Comparison of ENCODE assay signal across 8 mouse cellular contexts in genomic region chr1:172502145-172503110, GRCm38 (mm10). TPM values are rescaled to one million over a fixed set of nuclear protein-coding genes. Genes with fewer than 3 reads are reported as not detected.
A peak's percentile ranks its signal among the peaks of the same experiment; 100 is the strongest.
DNase-seq lines count a peak whose midpoint lies in the region; ATAC-seq and TF ChIP-seq lines count a peak whose summit lies in the region.

No protein-coding gene starts in this region.

- H3K4me1 ChIP-seq in forebrain, embryonic 13.5 days: peaks cover 51% of the 10 kb centered on the region
- H3K4me1 ChIP-seq in intestine, embryonic 14.5 days (replicated peaks; ENCODE audit: control insufficient read depth, insufficient read depth, low read length): peaks cover 34% of the 10 kb centered on the region
- peaks cover 27% of the 10 kb centered on the region for H3K4me1 ChIP-seq in liver, embryonic 16.5 days (ENCODE audit: control insufficient read depth, low read depth, low read length)
- H3K4me1 ChIP-seq in stomach, postnatal 0 days (replicated peaks; ENCODE audit: control insufficient read depth, insufficient read depth): peaks cover 16% of the 10 kb centered on the region

- peaks cover 38% of the 10 kb centered on the region for H3K27me3 ChIP-seq in forebrain, embryonic 13.5 days
- no peaks in the 10 kb centered on the region for H3K27me3 ChIP-seq in intestine, embryonic 14.5 days (replicated peaks; ENCODE audit: control insufficient read depth, insufficient read depth, low read length)
- peaks cover 4% of the 10 kb centered on the region for H3K27me3 ChIP-seq in liver, embryonic 16.5 days (ENCODE audit: control insufficient read depth, insufficient read depth, low read depth, low read length)
- no peaks in the 10 kb centered on the region for H3K27me3 ChIP-seq in stomach, postnatal 0 days (ENCODE audit: control insufficient read depth, insufficient read depth, low read length)

- no peak overlapping the region for H3K4me3 ChIP-seq in forebrain, embryonic 13.5 days
- H3K4me3 ChIP-seq in intestine, embryonic 14.5 days (ENCODE audit: low read depth, low read length): peak overlapping the region; percentile 67
- H3K4me3 ChIP-seq in liver, embryonic 16.5 days (ENCODE audit: low read depth, low read length): peak overlapping the region; percentile 67
- H3K4me3 ChIP-seq in stomach, postnatal 0 days (ENCODE audit: low read depth, low read length): peak overlapping the region; percentile 73

- no peak overlapping the region for H3K9ac ChIP-seq in forebrain, embryonic 13.5 days
- H3K9ac ChIP-seq in intestine, embryonic 14.5 days (ENCODE audit: low read length): 0 out of 2 replicates have a peak overlapping the region, but pooled peaks have one; percentile 14
- peak overlapping the region; percentile 19; the same call in 1 of the 2 replicates for H3K9ac ChIP-seq in liver, embryonic 16.5 days (ENCODE audit: low read depth, low read length)
- peak overlapping the region; percentile 88 for H3K9ac ChIP-seq in stomach, postnatal 0 days (ENCODE audit: low read length)

- TF ChIP-seq EP300 in stomach, postnatal 0 days (optimal IDR thresholded peaks at IDR 0.05): no peak

- peak; percentile 45 for DNase-seq in embryo, embryonic 10 days (ENCODE audit: low spot score)
- DNase-seq in embryo, embryonic 10.5 days (ENCODE audit: low spot score): no peak
- peak; percentile 70 for DNase-seq in intestine, embryonic 14.5 days (ENCODE audit: low spot score)
- peak; percentile 51 for DNase-seq in stomach, postnatal 0 days (ENCODE audit: low spot score)
- DNase-seq in frontal cortex, postnatal 10 days (ENCODE audit: low spot score in 2 of 2): no peak
- no peak for DNase-seq in layer of hippocampus, postnatal 10 days (ENCODE audit: low spot score in 2 of 2)

- 48% methylated on average over 12 of the region's 13 CpGs for WGBS in forebrain, embryonic 13.5 days
- WGBS in intestine, embryonic 14.5 days: 28% methylated on average over 12 of the region's 13 CpGs
- WGBS in liver, embryonic 16.5 days (ENCODE audit: insufficient replicate concordance): 15% methylated on average over 12 of the region's 13 CpGs
- WGBS in stomach, postnatal 0 days: 21% methylated on average over 11 of the region's 13 CpGs

- peak overlapping the region; percentile 64 for H3K4me2 ChIP-seq in forebrain, embryonic 13.5 days
- H3K4me2 ChIP-seq in intestine, embryonic 14.5 days (ENCODE audit: low read length): peak overlapping the region; percentile 59
- H3K4me2 ChIP-seq in liver, embryonic 16.5 days (ENCODE audit: low read depth, low read length): peak overlapping the region; percentile 64
- H3K4me2 ChIP-seq in stomach, postnatal 0 days (replicated peaks; ENCODE audit: low read depth): peak overlapping the region; percentile 72

- no peak overlapping the region; the same call in 1 of the 2 replicates for H3K27ac ChIP-seq in forebrain, embryonic 13.5 days
- H3K27ac ChIP-seq in intestine, embryonic 14.5 days (ENCODE audit: low read depth): peak overlapping the region; percentile 68
- H3K27ac ChIP-seq in liver, embryonic 16.5 days (ENCODE audit: low read length): peak overlapping the region; percentile 77
- peak overlapping the region; percentile 97 for H3K27ac ChIP-seq in stomach, postnatal 0 days (replicated peaks)

- H3K36me3 ChIP-seq in forebrain, embryonic 13.5 days (ENCODE audit: poor library complexity, severe bottlenecking): peaks cover 14% of the 10 kb centered on the region
- peaks cover 35% of the 10 kb centered on the region for H3K36me3 ChIP-seq in intestine, embryonic 14.5 days (ENCODE audit: control insufficient read depth, insufficient read depth, low read length)
- H3K36me3 ChIP-seq in liver, embryonic 16.5 days (ENCODE audit: control insufficient read depth, insufficient read depth): peaks cover 6% of the 10 kb centered on the region
- peaks cover 15% of the 10 kb centered on the region for H3K36me3 ChIP-seq in stomach, postnatal 0 days (ENCODE audit: control insufficient read depth, insufficient read depth, low read length)

- no peak for ATAC-seq in forebrain, embryonic 13.5 days
- peak; percentile 6; the same call in 1 of the 2 replicates for ATAC-seq in intestine, embryonic 14.5 days (replicated peaks; ENCODE audit: low FRiP score, low TSS enrichment, low read depth)
- no peak for ATAC-seq in liver, embryonic 16.5 days (ENCODE audit: low read depth)
- no peak for ATAC-seq in stomach, postnatal 0 days (ENCODE audit: low FRiP score, low TSS enrichment)

- no peaks in the 10 kb centered on the region for H3K9me3 ChIP-seq in forebrain, embryonic 13.5 days (replicated peaks)
- H3K9me3 ChIP-seq in intestine, embryonic 14.5 days (ENCODE audit: control insufficient read depth, low read length): no peaks in the 10 kb centered on the region
- H3K9me3 ChIP-seq in liver, embryonic 16.5 days (replicated peaks; ENCODE audit: control insufficient read depth, low read length): no peaks in the 10 kb centered on the region
- no peaks in the 10 kb centered on the region for H3K9me3 ChIP-seq in stomach, postnatal 0 days (ENCODE audit: control insufficient read depth, low read length)

- TF ChIP-seq CTCF in stomach, postnatal 0 days (IDR thresholded peaks at IDR 0.05; ENCODE audit: low read depth): no peak

RNA-seq across cellular contexts. Expression of gene Tagln2, which starts 2.6 kb away (rescaled TPM):
- polyA plus RNA-seq in forebrain, embryonic 13.5 days (2015; fragmentation: Nextera tagmentation; extraction: Ambion mirVana): 52.9 and 55.8 TPM in 2 replicates
- 241 TPM in 2 replicates for polyA plus RNA-seq in intestine, embryonic 14.5 days (2014; fragmentation: Nextera tagmentation; extraction: Ambion mirVana)
- polyA plus RNA-seq in liver, embryonic 16.5 days (2015; fragmentation: Nextera tagmentation; extraction: Ambion mirVana): 112 and 113 TPM in 2 replicates
- polyA plus RNA-seq in stomach, postnatal 0 days (2015; fragmentation: Nextera tagmentation; extraction: Ambion mirVana): 564 and 594 TPM in 2 replicates
- total RNA-seq in layer of hippocampus, postnatal 10 days (2021): 10 to 100 TPM; 20.7 to 21.4 TPM

RNA-seq across cellular contexts. Expression of gene Cfap45, which starts 18.2 kb away (rescaled TPM):
- polyA plus RNA-seq in forebrain, embryonic 13.5 days (2015; fragmentation: Nextera tagmentation; extraction: Ambion mirVana): 1.4 and 2.2 TPM in 2 replicates
- polyA plus RNA-seq in intestine, embryonic 14.5 days (2014; fragmentation: Nextera tagmentation; extraction: Ambion mirVana): 1.1 and 1.9 TPM in 2 replicates
- 0.21 and 0.40 TPM in 2 replicates for polyA plus RNA-seq in liver, embryonic 16.5 days (2015; fragmentation: Nextera tagmentation; extraction: Ambion mirVana)
- 4.6 and 5.4 TPM in 2 replicates for polyA plus RNA-seq in stomach, postnatal 0 days (2015; fragmentation: Nextera tagmentation; extraction: Ambion mirVana)
- 1 to 10 TPM; 3.3 to 4.9 TPM for total RNA-seq in layer of hippocampus, postnatal 10 days (2021)

RNA-seq across cellular contexts. Expression of gene Igsf9, which starts 20.8 kb away (rescaled TPM):
- polyA plus RNA-seq in forebrain, embryonic 13.5 days (2015; fragmentation: Nextera tagmentation; extraction: Ambion mirVana): 78.7 and 90.7 TPM in 2 replicates
- 40.9 and 44.3 TPM in 2 replicates for polyA plus RNA-seq in intestine, embryonic 14.5 days (2014; fragmentation: Nextera tagmentation; extraction: Ambion mirVana)
- 0.81 and 2.5 TPM in 2 replicates for polyA plus RNA-seq in liver, embryonic 16.5 days (2015; fragmentation: Nextera tagmentation; extraction: Ambion mirVana)
- 16.7 and 19.9 TPM in 2 replicates for polyA plus RNA-seq in stomach, postnatal 0 days (2015; fragmentation: Nextera tagmentation; extraction: Ambion mirVana)
- total RNA-seq in layer of hippocampus, postnatal 10 days (2021): 10 to 100 TPM; 13.9 to 15.5 TPM

RNA-seq across cellular contexts. Expression of gene Slamf9, which starts 27.3 kb away (rescaled TPM):
- 0.21 and 0.23 TPM in 2 replicates for polyA plus RNA-seq in forebrain, embryonic 13.5 days (2015; fragmentation: Nextera tagmentation; extraction: Ambion mirVana)
- 1.8 and 2.0 TPM in 2 replicates for polyA plus RNA-seq in intestine, embryonic 14.5 days (2014; fragmentation: Nextera tagmentation; extraction: Ambion mirVana)
- polyA plus RNA-seq in liver, embryonic 16.5 days (2015; fragmentation: Nextera tagmentation; extraction: Ambion mirVana): 1.0 and 1.1 TPM in 2 replicates
- 1.8 TPM in 2 replicates for polyA plus RNA-seq in stomach, postnatal 0 days (2015; fragmentation: Nextera tagmentation; extraction: Ambion mirVana)
- 1 to 10 TPM in 1 of 2 experiments, under 1 TPM in 1; 0.64 to 1.1 TPM for total RNA-seq in layer of hippocampus, postnatal 10 days (2021)

RNA-seq across cellular contexts. Expression of gene Vsig8, which starts 53.3 kb away (rescaled TPM):
- polyA plus RNA-seq in forebrain, embryonic 13.5 days (2015; fragmentation: Nextera tagmentation; extraction: Ambion mirVana): 0.11 and 0.14 TPM in 2 replicates
- 0.27 and 0.35 TPM in 2 replicates for polyA plus RNA-seq in intestine, embryonic 14.5 days (2014; fragmentation: Nextera tagmentation; extraction: Ambion mirVana)
- 0.05 TPM in 1 of 2 replicates, not detected in the other for polyA plus RNA-seq in liver, embryonic 16.5 days (2015; fragmentation: Nextera tagmentation; extraction: Ambion mirVana)
- polyA plus RNA-seq in stomach, postnatal 0 days (2015; fragmentation: Nextera tagmentation; extraction: Ambion mirVana): 19.2 and 22.7 TPM in 2 replicates
- total RNA-seq in layer of hippocampus, postnatal 10 days (2021): under 1 TPM; 0.51 to 0.85 TPM

Comparison
In these comparisons a context has a peak if more than half of its experiments do, and no peak if none do; other contexts are left out.
1. DNase-seq: peak in embryo, embryonic 10 days (single experiment), intestine, embryonic 14.5 days (single experiment) and stomach, postnatal 0 days (single experiment); none in embryo, embryonic 10.5 days (single experiment), frontal cortex, postnatal 10 days (0 of 2) and layer of hippocampus, postnatal 10 days (0 of 2).
2. Peak in every context shown above with its lines, with median percentiles within 50 percentile points of each other: H3K4me2 ChIP-seq.